Mouse (Mus musculus): ENCODE results near the gene Plscr2.

GRCm38 (mm10) chr9:92253585-92254321 lies 21.6 kb upstream of the Plscr2 start:
- TF ChIP-seq EP300 (IDR thresholded peaks at IDR 0.05; ENCODE audit: low read depth) = no peak
- no peak for TF ChIP-seq CTCF (IDR thresholded peaks at IDR 0.05; ENCODE audit: low read depth)
